Mouse (Mus musculus) layer of hippocampus, adult 9-10 months (tissue): Measurements from ENCODE around the gene Ednra.
"Not testable (repeated sequence)": the region's sequence is repeated elsewhere in the genome, so short reads cannot be mapped to it uniquely, and the experiment has no call there.

Source experiments
- DNase-seq: peaks from one replicate; pipeline ENCODE4 v3.0.0; 2022; ENCODE audit warnings: low spot score

The Ednra gene

DNA sequence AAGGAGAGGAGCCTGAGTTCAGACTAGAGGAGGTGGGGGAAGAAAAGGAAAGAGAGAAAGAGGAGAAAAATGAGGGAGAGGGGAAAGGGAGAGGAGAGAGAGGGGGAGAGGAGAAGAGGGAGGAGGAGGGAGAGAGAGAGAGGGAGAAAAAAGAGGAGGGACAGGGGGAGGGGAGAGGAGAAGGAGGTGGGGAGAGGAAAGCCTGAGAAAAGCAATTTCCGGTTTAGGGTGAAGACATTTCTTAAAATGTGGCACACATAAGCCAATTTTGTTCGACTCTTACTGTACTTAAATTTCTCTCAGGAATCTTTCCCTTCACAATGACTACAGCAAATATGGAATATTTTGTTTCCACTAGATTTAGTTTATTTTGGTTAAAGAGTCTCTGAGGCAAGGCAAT is 5.3 kb downstream of the Ednra start:
- no peak for DNase-seq

DNA sequence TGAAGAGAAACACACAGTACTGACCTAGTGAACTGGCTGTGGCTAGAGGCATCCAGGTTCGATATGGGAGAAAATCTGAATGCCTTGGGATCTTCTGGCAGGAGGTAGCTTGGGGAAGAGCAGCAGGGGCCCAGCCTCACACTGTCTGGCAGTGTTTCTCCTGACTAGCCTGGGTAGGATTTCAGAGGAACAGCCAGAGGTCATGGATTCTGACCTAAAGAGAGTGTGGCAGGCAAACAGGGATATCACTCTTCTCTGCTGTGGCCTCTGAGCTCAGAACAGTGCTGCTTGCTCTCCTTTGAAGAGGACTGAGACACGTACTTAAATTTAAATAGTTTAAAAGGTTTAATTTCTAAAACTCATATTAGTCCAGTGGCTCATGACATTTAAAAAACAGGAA is 7.2 kb downstream of the Ednra start:
- no peak for DNase-seq

DNA sequence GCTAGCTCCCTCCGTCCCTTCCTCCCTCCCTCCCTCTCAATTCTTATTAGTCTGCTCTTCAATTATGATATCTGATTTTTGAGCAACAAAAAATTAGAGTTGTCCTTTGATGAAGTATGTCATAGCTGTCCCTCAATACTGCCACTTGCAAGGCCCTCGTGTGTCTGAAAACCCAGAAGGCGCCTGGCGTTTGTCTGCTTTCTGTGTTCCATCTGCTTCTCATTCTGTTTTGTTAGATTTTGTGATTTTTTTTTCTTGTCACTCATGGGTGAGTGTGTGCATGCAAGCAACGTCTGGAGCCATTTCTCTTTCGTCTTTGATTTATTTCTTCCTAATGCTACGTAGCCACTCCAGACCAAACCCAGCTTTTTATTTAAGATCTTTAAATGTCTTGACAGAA is 9.8 kb downstream of the Ednra start:
- DNase-seq: no peak

DNA sequence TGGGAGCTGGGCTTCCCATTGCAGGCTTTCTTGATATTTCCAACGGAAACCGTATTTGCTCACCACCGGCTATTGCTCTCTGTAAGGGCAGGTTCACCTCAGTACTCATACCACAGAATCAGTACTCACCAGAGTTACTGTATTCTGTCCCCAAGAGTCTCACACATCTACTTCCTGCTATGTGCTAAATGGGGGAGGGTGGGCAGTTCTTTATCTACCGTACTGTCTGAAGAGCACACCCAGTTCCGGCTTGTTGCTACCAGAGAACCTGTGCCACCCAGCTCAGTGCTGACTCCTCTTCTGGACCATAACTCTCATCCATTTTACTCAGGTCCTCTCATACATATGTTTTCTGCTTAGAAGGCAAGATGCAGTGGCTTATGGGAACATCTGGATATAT is 10.6 kb downstream of the Ednra start:
- DNase-seq: no peak

DNA sequence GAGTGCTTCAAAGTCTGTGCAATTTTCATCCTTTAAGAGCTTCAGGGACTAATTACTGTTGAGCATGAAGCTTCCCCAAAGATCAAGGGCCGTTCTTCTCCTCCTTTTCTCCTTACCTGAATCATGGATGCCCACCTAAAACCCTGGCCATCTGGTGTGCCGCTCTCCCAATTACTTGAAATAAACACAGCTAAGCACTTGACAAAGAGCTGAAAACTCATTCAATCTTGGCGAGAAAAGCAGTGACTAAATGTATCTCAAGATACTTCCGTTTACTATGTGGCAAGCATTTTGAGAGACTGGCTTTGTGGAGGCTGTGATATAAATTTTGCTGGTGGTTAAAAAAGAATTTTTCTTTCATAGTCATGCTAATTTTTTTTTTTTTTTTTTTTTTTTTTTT is 19.5 kb downstream of the Ednra start:
- no peak for DNase-seq

DNA sequence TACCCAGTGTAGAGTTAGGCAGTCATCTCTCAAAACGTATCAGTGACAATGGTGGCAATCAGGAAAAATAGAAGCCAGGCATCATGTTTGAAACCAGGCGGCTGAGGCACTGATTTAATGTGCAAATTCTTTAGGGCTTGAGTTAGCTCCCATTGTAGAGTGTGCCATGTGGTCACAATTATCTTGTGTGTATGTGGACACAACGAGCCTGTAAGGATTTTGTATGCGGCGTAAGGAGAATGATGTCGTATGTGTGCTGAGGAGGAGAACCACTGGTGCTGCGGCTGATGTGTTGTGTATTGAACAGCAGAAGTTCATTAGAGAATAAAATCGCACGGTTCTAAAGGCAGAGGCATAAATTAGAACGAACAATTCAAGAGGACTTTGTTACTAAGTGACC is 26.2 kb downstream of the Ednra start:
- DNase-seq: no peak

DNA sequence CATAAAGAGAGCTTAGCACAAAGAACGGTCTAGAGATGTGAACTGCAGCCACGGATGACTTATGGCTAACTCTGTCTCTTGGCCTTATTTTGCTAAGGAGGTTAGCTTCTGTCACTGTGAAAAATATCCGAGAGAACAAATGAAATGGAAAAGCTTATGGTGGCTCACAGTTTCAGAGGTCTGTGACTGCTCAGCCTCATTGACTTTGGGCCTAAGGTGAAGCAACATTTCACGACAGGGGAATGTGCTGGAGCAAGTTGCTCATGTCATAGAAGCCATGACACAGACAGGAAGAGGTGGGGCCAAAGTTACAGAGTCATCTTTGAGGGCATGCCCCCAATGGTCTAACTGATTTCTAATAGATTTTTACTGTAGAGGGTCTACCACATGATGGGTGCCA is 28.1 kb downstream of the Ednra start:
- no peak for DNase-seq

DNA sequence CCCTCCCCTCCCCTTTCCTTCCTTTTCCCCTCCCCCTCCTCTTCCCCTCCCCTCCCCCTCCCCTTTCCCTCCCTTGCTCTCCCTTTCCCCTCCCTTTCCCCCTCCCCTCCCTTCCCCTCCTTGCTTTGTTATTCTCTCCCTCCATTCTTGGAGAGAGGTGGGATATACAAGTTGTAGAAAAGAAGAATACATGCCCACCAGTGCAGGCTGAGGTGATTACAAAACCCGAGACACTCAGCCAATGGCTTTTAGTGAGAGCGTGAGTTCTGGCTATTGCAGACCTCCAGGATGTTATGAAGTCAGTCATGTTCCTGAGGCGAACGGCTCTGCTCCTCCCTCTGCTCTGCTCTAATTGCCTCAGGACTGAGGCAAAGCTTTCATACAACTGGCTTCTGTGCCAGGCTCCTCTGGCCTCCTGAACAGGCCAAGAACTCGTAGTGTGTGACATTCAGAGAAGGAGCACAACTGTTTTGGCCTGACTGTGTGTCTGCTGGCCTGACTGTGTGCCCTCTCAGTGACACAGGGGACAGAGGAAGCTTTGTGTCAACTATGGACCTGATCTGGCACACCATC is 28.7 kb downstream of the Ednra start:
- no peak for DNase-seq

DNA sequence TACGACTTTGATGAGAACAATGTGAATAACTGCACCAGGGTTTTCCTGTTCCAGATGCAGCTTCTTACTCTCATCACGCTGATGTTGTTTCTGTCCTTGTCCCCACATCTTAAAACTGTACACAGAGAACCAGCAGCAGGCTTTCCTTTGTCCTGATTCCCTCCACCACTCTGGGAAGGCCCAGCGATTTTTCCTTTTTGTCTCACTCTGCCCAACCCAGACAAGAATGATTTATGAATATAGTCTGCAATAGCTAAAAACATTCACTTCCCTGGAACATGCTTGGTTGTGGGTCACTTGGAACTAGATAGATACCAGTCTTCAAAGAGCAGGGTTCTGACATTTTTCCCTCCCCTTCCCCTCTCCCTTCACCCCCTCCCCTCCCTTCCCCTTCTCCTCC is 29.2 kb downstream of the Ednra start:
- no peak for DNase-seq

DNA sequence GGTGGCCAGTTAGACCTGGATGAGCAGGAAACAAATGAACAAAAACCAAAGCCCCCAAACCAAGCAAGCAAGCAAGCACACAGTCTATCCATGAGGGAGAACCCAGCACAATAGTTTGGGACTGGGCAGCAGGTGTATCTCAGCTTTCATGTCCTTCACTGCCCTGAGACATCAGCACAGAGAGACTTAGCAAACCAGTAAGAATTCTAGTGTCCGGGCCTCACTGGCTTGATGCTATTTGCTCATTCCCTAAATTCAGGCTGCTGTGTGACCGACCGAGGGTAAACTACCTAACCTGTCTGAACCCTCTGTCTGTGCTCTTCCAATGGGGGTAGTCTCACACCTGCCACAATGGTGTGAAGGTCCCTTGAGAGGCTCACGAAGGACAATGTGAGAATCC is 29.7 kb downstream of the Ednra start:
- DNase-seq: no peak

DNA sequence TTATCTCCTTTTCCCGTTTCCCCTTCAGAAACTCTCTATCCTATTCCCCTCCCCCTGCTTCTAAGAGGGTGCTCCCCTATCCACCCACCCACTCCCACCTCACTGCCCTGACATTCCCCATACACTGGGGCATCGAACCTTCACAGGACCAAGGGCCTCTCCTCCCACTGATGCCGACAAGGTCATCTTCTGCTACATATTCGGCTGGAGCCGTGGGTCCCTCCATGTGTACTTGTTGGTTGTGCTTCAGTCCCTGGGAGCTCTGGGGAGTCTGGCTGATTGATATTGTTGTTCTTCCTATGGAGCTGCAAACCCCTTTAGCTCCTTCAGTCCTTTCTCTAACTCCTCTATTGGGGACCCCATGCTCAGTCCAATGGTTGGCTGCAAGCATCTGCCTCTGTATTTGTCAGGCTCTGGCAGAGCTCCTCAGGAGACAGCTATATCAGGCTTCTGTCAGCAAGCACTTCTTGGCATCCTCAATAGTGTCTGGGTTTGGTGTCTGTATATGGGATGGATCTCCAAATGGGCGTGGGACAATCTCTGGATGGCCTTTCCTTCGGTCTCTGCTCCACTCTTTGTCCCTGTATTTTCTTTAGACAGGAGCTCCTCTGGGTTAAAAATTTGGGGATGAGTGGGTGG is 34.7 kb downstream of the Ednra start:
- DNase-seq: not testable (repeated sequence)

DNA sequence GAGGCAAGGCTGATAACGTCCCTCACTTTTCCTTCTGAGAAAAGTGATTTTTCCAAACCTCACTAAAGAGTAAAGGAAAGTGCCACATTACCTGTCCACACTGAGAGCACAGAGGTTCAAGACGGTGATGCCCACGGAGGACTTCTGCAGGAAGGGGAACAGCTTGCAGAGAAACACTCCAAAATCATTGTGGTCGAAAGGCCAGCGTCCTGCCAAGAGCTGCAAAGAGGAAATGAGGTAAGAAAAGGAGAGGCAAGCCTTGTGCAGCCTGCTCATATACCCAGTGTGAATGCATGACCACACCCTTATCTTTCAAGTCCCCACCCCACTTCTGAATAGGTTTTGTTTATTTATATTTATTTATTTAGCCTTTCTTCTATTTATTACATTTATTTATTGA is 35.3 kb downstream of the Ednra start:
- no peak for DNase-seq

DNA sequence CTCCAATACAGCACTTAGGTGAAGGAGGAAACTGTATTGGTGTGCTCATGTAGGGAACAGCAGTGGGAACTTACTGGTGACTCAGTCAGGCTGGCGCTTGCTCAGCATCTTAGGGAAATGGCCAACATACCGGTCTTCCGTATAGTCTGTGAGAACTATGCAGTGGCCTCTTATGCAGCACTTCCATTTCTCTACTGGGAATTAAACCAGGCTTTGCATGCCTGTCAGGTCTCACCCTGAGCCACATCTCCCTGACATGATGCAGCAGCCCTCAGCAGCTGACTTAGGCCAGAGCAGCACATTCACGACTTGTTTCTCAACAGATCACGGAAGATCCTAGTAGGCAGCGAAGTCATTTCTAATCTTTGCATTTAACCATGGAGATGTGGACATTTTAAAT is 39.9 kb downstream of the Ednra start:
- no peak for DNase-seq

DNA sequence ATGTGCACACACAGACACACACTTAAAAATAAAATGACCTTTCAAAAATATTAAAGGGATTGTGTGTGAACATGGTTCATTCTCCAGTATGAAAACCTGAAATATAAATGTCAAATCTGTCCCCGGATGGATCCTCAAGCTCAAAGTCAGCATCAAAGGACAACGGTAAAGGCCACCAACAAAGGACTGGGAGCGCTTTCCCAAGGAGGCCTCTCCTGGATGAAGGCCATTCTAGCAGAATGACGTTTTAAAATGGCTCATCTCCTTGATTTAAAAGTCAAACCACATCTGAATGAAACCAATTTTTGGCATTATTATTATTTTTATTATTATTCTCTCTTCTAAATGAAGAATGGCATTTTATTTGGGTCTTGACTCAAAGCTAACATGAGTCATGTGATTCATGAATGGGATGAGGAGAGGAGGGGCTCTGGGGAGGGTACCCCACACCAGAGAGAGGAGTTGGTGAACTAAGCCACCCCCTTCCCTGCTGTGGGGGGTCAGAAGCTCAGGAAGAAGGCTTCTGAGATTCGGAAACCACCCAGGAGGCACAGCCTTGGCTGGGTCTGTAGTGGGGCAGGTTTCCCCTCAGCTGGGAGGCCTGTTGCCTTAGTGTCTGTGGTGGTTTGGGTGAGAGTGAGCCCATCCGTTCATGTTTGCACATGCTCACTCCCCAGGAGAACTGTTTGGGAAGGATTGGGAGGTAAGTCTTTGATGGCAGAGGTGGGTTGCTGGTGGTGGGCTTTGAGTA is 40.7 kb downstream of the Ednra start:
- no peak for DNase-seq

DNA sequence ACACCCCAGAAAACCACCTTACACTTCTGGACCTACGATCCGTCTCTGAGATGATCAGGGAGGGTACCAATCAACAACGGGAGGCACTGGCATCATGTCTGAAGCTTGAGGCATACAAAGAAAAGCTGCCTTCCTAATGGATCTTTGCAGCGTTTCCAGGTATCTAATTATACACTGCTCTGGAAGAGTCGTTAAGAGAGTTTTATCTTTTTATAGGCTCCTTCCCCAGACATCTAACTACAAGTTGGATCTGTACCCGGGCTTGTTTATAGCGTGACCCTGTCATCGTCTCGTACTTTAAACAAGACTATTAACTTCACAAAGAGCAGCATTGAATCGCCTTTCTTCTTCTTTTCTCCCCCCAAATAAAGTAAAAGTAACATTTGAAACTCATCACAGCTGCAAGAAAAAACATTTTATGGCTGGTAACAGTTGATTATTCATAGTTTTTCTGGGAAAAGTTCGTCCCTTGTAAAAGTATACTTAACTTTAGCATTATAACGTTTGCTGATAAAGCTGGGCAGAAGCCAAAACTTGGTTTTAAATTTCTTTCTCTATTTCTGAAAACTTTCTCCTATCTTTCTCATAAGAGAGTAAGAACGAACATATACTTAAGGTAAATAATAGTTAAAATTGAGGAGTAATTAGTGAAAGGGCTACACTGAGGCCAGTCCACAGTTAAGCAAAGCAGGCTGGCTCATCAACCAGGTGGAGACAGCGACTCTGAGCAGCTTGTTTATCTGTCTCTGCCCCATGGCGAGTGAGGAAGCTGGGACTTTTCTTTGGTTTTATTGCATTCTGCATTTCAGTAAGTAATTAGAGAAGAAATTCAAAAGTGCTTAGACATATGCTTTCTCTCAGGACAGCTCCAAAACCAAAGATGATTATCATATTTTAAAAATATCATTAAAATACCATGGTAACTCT is 42.0 kb downstream of the Ednra start:
- no peak for DNase-seq

DNA sequence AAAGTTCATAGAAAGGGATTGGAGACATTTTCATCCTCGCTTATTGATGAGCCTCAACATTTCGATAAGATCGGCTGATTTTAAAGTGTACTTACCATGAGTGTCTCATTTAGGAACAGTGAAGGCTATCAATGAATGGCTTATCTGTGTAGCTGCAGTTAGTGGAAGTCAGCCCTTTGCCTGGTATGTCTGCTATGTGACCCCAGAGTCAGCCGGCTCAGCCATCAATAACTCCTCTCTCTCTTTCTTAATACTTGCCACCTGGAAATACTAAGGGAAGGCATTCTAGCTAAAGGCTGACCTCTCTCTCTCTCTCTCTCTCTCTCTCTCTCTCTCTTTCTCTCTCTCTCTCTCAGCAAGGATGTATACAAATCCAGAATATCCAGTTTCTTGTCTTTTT is 52.2 kb downstream of the Ednra start:
- no peak for DNase-seq

DNA sequence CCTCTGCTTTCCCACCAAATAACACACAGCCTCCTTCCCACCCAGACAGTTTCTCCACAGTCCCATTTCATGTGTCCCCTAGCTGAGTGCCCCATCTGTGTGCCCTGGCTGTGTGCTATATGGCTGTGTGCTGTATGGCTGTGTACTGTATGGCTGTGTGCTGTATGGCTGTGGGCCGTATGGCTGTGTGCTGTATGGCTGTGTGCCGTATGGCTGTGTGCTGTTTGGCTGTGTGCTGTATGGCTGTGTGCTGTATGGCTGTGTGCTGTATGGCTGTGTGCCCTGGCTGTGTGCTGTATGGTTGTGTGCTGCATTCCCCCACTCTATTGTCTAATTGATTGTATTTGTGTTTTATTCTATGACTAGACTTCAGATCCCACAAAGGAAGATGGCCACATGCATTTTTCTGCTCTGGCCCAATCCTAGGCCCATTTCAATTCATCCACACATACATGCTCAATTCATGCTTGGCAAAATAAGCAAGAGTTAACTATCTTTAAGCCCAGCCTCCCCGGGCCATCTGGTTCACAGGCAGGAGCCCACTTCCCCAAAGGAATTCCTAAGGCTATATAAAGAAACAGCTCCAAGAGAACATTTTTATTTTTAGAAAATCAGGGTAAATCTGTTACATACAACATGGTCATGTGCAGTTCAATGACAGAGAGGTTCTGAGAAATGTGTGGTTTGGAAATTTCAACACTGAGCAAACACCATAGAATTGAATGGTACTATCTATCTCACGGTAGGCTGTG is 53.5 kb downstream of the Ednra start:
- DNase-seq: no peak

DNA sequence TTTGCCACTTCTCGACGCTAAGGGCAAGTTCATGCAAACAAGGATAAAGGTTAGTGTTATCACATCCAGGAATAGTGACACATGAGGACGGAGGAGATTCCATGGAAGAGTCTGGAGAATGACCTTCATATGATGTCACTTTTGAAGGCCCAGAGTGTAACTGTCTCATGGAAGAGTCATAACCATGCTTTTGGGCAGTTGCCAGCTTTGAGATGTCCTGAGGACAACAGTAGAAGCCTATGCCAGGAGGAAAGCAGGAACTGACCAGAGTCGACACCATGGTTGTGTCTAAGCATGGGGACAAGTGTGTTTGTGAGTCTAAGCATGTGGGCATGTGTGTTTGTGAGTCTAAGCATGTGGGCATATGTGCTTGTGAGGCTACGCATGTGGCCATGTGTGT is 56.3 kb downstream of the Ednra start:
- DNase-seq: no peak

DNA sequence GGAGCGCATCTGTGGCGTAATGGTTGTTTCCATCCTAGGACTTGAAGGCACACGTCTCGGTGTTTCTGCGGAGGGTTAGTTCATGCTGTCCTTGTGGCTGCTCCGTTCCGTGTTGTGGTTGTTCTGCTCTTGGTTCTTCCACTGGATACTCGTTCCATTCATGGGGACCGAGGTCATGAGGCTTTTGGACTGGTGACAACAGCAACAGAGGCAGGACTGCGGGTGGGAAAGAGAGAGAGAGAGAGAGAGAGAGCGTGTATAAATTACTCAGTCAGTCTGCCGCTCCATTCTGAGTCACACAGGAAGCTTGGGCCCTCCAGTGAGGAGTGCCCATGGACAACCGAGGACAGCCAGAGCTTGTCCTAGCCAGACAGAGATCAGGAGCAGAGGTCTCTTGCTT is 59.4 kb downstream of the Ednra start:
- no peak for DNase-seq

DNA sequence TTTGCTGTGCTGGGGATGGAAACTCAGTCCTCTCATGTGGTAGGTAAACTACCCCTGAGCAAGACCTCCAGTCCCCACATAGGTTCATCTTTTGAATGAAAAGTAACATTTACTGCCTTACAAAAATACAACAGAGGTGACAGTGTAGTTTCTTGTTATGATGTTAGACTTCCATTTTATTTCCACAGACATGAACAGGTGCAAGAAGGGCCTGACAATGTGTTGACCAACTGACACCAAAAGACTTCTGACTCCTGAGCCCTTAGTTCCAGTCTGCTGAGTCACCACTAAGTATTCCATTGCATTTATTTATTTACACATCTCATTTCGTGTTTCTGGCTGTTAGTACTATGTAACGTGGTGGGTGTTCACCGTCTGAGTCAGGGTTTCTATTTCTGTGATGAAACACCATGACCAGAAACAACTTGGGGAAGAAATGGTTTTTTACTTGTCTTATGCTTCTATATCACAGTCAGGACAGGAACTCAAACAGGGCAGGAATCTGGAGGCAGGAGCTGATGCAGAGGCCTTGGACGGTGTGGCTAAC is 64.7 kb downstream of the Ednra start:
- DNase-seq: no peak

DNA sequence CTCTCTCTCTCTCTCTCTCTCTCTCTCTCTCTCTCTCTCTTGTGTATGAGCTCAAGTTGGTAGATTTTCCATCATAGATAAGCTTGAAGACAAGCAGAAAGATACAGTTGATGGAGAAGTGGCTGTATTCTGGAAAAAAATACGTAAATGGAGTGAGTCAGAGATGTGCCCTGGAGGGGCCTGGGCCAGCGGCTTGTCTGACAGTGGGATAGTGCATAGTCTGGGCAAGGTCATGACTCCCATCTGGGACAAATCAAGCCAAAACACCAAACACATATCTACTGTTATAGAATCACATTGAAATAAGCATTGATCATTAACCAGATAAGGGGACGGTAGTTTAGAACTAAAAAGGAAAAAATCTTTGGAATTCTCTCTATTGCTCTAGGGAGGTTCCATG is 65.9 kb downstream of the Ednra start:
- no peak for DNase-seq
